Mouse (Mus musculus) G1E (cell line): Measurements from ENCODE around the gene Ly6g6c.

Source experiments
- CTCF ChIP-seq: IDR thresholded peaks from 2 replicates; pipeline ENCODE4 v1.5.1; 2012; ENCODE audit warnings: low read depth, low read length, inconsistent platforms, mixed read lengths
- GATA1 ChIP-seq: IDR thresholded peaks from 2 replicates; pipeline ENCODE4 v1.6.1; 2012; ENCODE audit warnings: borderline replicate concordance, low read length, inconsistent platforms, mixed read lengths
- POLR2AphosphoS5 ChIP-seq: IDR thresholded peaks from 2 replicates; pipeline ENCODE4 v1.6.1; 2012; ENCODE audit warnings: low read depth, low read length, inconsistent platforms; ENCODE audit not compliant: insufficient replicate concordance
- TAL1 ChIP-seq: conservative IDR thresholded peaks from 2 replicates; pipeline ENCODE4 v1.6.1; 2012; ENCODE audit warnings: low read depth, low read length, inconsistent platforms, mixed read lengths

DNA sequence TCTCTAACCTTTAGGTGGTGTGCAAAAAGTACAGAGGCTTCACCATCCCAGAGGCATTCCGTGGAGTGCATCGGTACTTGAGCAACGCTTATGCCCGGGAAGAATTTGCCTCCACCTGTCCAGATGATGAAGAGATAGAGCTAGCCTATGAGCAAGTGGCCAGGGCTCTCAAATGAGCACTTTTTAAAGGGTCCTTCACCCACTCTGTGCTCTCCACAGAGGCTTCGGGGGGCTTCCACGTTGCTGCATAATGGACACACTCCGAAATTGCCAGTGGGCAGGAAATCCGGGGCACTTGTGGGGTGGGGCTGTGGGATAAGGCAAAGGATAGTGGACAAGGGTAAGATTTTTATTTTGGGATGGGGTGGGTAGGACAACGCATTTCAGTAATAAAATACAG is 6.9 kb upstream of the Ly6g6c start:
- no peak for TF ChIP-seq CTCF
- no peak for TF ChIP-seq GATA1
- no peak for TF ChIP-seq POLR2AphosphoS5
- no peak for TF ChIP-seq TAL1
